Mouse (Mus musculus) lung, postnatal 0 days (tissue): ENCODE data around the gene Defb29. TPM values are rescaled to one million over a fixed set of nuclear protein-coding genes. Genes with fewer than 3 reads are reported as not detected.

Source experiments
- ATAC-seq: fragments of 200-750 bp; cut with Nextera tagmentation; 2 replicates; pipeline ENCODE4 v1.8.0; 2017; ENCODE audit warnings: moderate library complexity
- DNase-seq: peaks from one replicate; pipeline ENCODE4 v3.0.0-alpha.2; 2016; ENCODE audit warnings: low spot score
- H3K27ac ChIP-seq: fragments of 300-500 bp; sonication (generic); 2 replicates; pipeline ENCODE4 v1.5.1; 2014; ENCODE audit warnings: antibody characterized with exemption, mild to moderate bottlenecking, low read length, mixed read lengths
- H3K27me3 ChIP-seq: fragments of 300-500 bp; sonication (generic); replicated peaks from 2 replicates; pipeline ENCODE4 v1.6.1; 2014; ENCODE audit warnings: low read length, mixed read lengths; ENCODE audit not compliant: insufficient read depth
- H3K36me3 ChIP-seq: fragments of 300-500 bp; sonication (generic); 2 replicates; pipeline ENCODE4 v1.6.1; 2014; ENCODE audit warnings: low read length, mixed read lengths; ENCODE audit not compliant: insufficient read depth
- H3K4me1 ChIP-seq: fragments of 300-500 bp; sonication (generic); 2 replicates; pipeline ENCODE4 v1.6.1; 2014; ENCODE audit warnings: antibody characterized with exemption, low read depth, low read length, mixed read lengths; ENCODE audit not compliant: insufficient read depth
- H3K4me2 ChIP-seq: fragments of 300-500 bp; sonication (generic); replicated peaks from 2 replicates; pipeline ENCODE4 v1.6.1; 2014; ENCODE audit warnings: low read depth, mild to moderate bottlenecking, low read length, moderate library complexity, mixed read lengths
- H3K4me3 ChIP-seq: fragments of 300-500 bp; sonication (generic); 2 replicates; pipeline ENCODE4 v1.5.1; 2014; ENCODE audit warnings: low read depth, low read length
- H3K9ac ChIP-seq: fragments of 300-500 bp; sonication (generic); replicated peaks from 2 replicates; pipeline ENCODE4 v1.6.1; 2014; ENCODE audit warnings: low read depth, mild to moderate bottlenecking
- H3K9me3 ChIP-seq: fragments of 300-500 bp; sonication (generic); 2 replicates; pipeline ENCODE4 v1.6.1; 2016; ENCODE audit warnings: low read length, mixed read lengths
- CTCF ChIP-seq: IDR thresholded peaks from 2 replicates; pipeline ENCODE4 v1.5.1; 2016; ENCODE audit warnings: antibody characterized with exemption, mild to moderate bottlenecking
- EP300 ChIP-seq: IDR thresholded peaks from 2 replicates; pipeline ENCODE4 v1.6.1; 2016; ENCODE audit warnings: antibody characterized with exemption, mild to moderate bottlenecking, control low read depth
- WGBS: fragments of 180-500 bp; shearing (Covaris S2); extraction: QIAGEN DNeasy Blood & Tissue Kit; methylation state at CpG from one replicate; pipeline ENCODE4 v1.1.7; 2014; 5-methylcytosine and 5-hydroxymethylcytosine counted together
- polyA plus RNA-seq: library from polyadenylated mRNA; unstranded; fragments of >200 nt; fragmentation: Nextera tagmentation; extraction: Ambion mirVana; gene quantifications from 2 replicates; pipeline ENCODE4 v1.2.1, GENCODE M21; 2015

Defb29 gene
- polyA plus RNA-seq, 1 experiment from 2014 or later = not detected

- Histone ChIP-seq H3K4me3 (no peak overlapping the region), H3K27ac (no peak overlapping the region), H3K9ac (no peak overlapping the region), H3K4me1 (no peaks in the 10 kb centered on the region), H3K4me2 (no peak overlapping the region), H3K36me3 (no peaks in the 10 kb centered on the region), H3K9me3 (no peaks in the 10 kb centered on the region), H3K27me3 (no peaks in the 10 kb centered on the region)
- 9% methylated on average over 16 of the region's 16 CpGs for WGBS
- DNase-seq (peak; percentile 65), ATAC-seq (no peak)
- TF ChIP-seq EP300 (no peak), CTCF (peak; percentile 79)
These were observed 14.0 kb upstream of the Defb29 start for GRCm38 (mm10) chr2:152553774-152554423.

- H3K9ac ChIP-seq = no peak overlapping the region
- ATAC-seq = no peak
- no peak overlapping the region for H3K4me2 ChIP-seq
- H3K27me3 ChIP-seq = no peaks in the 10 kb centered on the region
- 47% methylated on average over 5 of the region's 5 CpGs for WGBS
- H3K9me3 ChIP-seq = no peaks in the 10 kb centered on the region
- DNase-seq = no peak
- no peak overlapping the region for H3K4me3 ChIP-seq
- no peaks in the 10 kb centered on the region for H3K4me1 ChIP-seq
- H3K27ac ChIP-seq = no peak overlapping the region
- TF ChIP-seq CTCF (no peak), EP300 (no peak)
- no peaks in the 10 kb centered on the region for H3K36me3 ChIP-seq
These were observed 8.2 kb upstream of the Defb29 start for GRCm38 (mm10) chr2:152548124-152548523.

DNA sequence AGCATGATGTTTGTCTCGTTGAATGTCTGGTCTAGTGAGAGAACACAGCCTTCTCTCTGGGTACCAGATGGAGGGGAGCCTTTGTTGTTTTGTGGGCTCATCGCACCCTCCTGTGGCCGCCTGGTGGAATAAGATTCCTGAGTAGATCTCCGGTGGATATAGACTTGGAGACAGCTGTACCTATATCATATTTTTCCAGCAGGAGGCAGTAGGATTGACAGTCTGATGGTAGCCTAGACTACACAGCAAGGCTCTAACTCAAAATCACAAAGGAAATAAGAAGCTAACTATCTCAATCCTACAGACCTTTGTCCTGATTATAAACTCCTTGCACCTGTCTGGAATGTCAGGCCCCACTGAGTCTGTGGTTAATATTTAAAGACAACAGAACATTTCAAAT, 4.8 kb upstream of the Defb29 start:
- Histone ChIP-seq H3K27me3 (no peaks in the 10 kb centered on the region), H3K4me2 (no peak overlapping the region), H3K27ac (no peak overlapping the region), H3K9ac (no peak overlapping the region), H3K4me1 (no peaks in the 10 kb centered on the region), H3K9me3 (no peaks in the 10 kb centered on the region), H3K36me3 (no peaks in the 10 kb centered on the region), H3K4me3 (no peak overlapping the region)
- TF ChIP-seq CTCF = peak; percentile 74
- no peak for TF ChIP-seq EP300
- WGBS = 20% methylated on average over 4 of the region's 4 CpGs
- peak; percentile 64 for DNase-seq
- ATAC-seq = peak; percentile 71

GRCm38 (mm10) chr2:152543478-152543877, 3.6 kb upstream of the Defb29 start:
- Histone ChIP-seq H3K9me3 (no peaks in the 10 kb centered on the region), H3K4me1 (no peaks in the 10 kb centered on the region), H3K4me3 (no peak overlapping the region), H3K36me3 (no peaks in the 10 kb centered on the region), H3K27ac (no peak overlapping the region), H3K27me3 (no peaks in the 10 kb centered on the region), H3K9ac (no peak overlapping the region), H3K4me2 (no peak overlapping the region)
- 60% methylated on average over 4 of the region's 4 CpGs for WGBS
- no peak; the same call in 1 of the 2 replicates for ATAC-seq
- peak; percentile 39 for DNase-seq
- TF ChIP-seq CTCF = no peak
- no peak for TF ChIP-seq EP300

DNA sequence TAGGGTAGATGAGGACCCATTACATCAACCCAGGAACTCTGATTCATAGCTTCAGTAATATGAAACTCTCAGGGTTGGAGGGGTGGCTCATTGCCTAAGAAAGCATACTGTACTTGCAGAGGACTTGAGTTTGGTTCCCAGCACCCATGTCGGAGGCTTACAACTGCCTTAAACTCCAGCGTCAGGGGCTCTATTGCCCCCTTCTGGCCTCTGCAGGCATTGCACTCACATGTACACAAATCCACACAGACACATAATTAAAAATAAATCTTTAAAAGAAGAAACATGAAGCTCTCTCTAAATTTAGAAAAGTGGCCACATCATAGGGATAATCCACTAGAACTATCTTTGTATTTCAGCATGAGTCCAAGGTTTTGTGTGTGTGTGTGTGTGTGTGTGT, 3.0 kb upstream of the Defb29 start:
- no peak for ATAC-seq
- no peaks in the 10 kb centered on the region for H3K27me3 ChIP-seq
- no peak overlapping the region for H3K4me3 ChIP-seq
- no peak overlapping the region for H3K27ac ChIP-seq
- H3K4me2 ChIP-seq = no peak overlapping the region
- WGBS = 68% methylated on average over 2 of the region's 2 CpGs
- H3K36me3 ChIP-seq = no peaks in the 10 kb centered on the region
- DNase-seq = no peak
- no peaks in the 10 kb centered on the region for H3K9me3 ChIP-seq
- no peaks in the 10 kb centered on the region for H3K4me1 ChIP-seq
- H3K9ac ChIP-seq = no peak overlapping the region
- TF ChIP-seq EP300 = no peak
- TF ChIP-seq CTCF = peak; percentile 13; the same call in 1 of the 2 replicates

GRCm38 (mm10) chr2:152541979-152542378, 2.1 kb upstream of the Defb29 start:
- H3K27ac ChIP-seq = no peak overlapping the region
- no peaks in the 10 kb centered on the region for H3K27me3 ChIP-seq
- H3K9ac ChIP-seq = no peak overlapping the region
- H3K36me3 ChIP-seq = no peaks in the 10 kb centered on the region
- no peaks in the 10 kb centered on the region for H3K4me1 ChIP-seq
- TF ChIP-seq CTCF (no peak), EP300 (no peak)
- no peaks in the 10 kb centered on the region for H3K9me3 ChIP-seq
- no peak for ATAC-seq
- 74% methylated on average over 9 of the region's 9 CpGs for WGBS
- no peak overlapping the region for H3K4me2 ChIP-seq
- H3K4me3 ChIP-seq = no peak overlapping the region
- no peak for DNase-seq
